Mouse (Mus musculus) embryonic fibroblast, embryonic 13.5 days (primary cell): ENCODE data around the gene Gm5447.

Experiments used
- CTCF ChIP-seq: IDR thresholded peaks from 2 replicates; pipeline ENCODE4 v1.5.1; 2011; ENCODE audit warnings: mild to moderate bottlenecking, control low read depth, low read length, moderate library complexity, borderline replicate concordance; ENCODE audit not compliant: insufficient read depth
- POLR2A ChIP-seq: IDR thresholded peaks from 2 replicates; pipeline ENCODE4 v1.6.1; 2011; ENCODE audit warnings: low read depth, mild to moderate bottlenecking, control low read depth, low read length, moderate library complexity

DNA sequence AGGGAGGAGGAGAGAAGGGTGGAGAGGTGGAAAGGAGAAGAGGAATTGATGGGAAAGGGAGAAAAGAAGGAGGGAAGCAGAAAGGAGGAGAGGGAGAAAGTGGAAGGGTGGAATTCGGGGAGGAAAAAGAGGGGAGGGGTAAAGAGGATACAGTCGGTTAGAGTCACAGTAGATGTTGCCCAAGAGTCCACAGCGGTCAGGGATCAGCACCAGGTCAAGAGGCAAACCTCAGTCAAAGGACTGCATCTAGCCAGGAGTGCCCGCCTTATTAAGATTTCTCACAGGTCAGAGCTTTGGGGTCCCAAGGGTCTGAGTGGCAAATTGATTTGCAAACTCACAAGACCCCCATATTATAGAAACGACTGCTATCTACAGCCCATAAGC, 235 bp downstream of the Gm5447 start:
- TF ChIP-seq CTCF: no peak
- TF ChIP-seq POLR2A: no peak
